Mouse (Mus musculus) gastrocnemius, postnatal 4 days (tissue): ENCODE data around the gene Ctps. TPM values are rescaled to one million over a fixed set of nuclear protein-coding genes. Genes with fewer than 3 reads are reported as not detected.

Experiments used
- total RNA-seq, 2 experiments: library from RNA; stranded (reverse); gene quantifications; 2 replicates each; pipeline ENCODE4 v1.2.3; 2021

Ctps gene
- total RNA-seq, 2 experiments from 2014 or later: 33.4 to 35.3 TPM

Other genes with a start within 250 kb of the Ctps start
- gene Scmh1, start 165.0 kb downstream of the Ctps start, total RNA-seq: 10 to 100 TPM; 45.8 to 51.2 TPM
- gene Slfnl1, start 38.0 kb downstream of the Ctps start, total RNA-seq: under 1 TPM; 0.23 to 0.25 TPM
- not detected for gene Gm8439, start 18.5 kb upstream of the Ctps start, total RNA-seq
- gene Cited4, start 96.3 kb upstream of the Ctps start, total RNA-seq: 10 to 100 TPM; 12.4 to 14.6 TPM
- gene Kcnq4, start 178.3 kb upstream of the Ctps start, total RNA-seq: 10 to 100 TPM; 30.5 to 37.8 TPM